Mouse (Mus musculus) right cerebral cortex, postnatal 14 days (tissue): Measurements from ENCODE around the gene Tmem170.
A peak's percentile ranks its signal among the peaks of the same experiment; 100 is the strongest.

Source experiments
- DNase-seq: peaks from one replicate; pipeline ENCODE4 v3.0.0; 2022

Gene Tmem170

DNA sequence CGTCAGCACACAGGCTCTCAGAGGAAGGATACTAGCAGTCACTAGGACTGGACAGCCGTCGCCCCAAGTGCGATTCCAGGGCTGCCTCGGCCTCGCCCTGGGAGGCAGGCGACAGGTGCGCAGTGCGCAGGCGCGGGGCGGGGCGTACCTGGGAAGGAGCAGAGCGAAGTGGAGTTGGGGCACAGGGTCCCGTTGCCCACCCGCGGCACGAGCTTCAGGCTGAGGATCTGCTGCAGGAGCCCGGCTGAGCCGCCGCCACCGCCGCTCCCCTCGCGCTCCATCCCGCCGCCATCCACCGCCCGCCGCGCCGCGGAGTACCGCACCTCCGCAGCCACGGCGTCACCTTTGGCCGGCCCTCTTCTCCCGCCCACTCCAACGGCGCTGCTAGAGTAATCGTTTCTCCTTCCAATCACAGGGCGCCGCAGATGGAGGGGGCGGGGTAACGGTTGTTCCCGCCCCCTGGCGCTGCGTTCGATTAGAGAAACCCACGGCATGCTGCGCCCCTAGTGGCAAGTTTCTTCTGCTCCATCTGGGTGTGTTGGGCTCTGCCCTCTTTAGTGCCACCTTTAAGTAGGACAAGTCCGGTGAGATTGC is at the start of gene Tmem170:
Gene Tmem170, minus strand, starts transcription at position 396 of the 594 bp plus-strand sequence.
- peak; percentile 98 for DNase-seq

DNA sequence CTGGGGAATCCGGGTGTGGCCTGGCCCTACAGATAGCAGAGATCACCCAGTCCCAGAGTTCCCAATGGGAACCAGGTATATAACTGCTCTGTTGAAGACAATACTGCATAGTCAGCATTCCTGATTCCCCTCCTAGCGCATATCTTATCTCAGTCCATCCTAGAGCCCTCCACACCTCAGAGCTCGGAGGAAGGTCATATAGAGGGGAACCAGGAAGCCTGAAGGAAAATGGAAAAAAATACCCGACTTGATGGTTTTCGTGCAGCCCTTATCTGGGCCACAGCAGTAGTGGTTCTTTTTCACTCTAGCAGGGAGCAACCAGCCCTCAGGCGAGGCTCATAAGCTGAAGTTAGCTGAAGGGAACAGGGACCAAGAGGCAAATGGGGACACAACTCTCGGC is 48.4 kb upstream of the Tmem170 start:
- DNase-seq, result no peak

DNA sequence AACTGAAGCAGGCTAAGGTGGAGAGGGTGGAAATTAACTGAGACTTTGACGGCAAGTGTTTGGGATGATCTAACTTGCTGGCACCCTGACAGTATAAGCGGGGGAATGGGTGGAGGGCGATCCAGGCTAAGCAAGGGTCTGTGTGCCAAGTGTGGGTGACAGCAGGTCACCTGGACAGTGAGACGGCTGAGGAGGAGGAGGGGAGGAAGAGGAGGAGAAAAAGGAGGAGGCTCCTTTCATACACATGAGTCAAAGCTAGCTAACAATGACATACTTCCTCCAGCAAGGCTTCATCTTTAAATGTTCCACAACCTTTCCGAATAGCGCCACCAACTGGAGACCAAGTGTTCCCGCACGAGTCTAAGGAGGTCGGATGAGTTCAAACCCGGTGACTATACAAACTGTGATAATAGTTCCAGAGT is 46.8 kb upstream of the Tmem170 start:
- DNase-seq, result peak; percentile 46

DNA sequence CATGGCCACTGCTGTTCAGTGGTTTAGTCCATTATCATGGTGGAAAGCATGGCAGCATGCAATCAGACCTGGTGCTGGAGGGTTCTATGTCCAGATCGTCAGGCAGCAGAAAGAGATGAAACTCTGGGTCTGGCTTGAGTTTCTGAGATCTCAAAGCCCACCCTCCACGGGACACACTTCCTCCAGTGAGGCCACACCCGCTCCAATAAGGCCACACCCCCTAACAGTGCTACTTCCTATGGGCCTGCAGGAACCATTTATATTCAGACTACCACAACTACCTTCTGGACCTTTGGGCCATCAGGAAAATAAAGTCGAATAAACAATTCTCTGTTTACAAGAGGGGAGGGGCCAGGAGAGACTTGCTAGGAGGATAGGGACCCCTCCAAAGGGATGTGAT is 44.4 kb upstream of the Tmem170 start:
- no peak for DNase-seq

DNA sequence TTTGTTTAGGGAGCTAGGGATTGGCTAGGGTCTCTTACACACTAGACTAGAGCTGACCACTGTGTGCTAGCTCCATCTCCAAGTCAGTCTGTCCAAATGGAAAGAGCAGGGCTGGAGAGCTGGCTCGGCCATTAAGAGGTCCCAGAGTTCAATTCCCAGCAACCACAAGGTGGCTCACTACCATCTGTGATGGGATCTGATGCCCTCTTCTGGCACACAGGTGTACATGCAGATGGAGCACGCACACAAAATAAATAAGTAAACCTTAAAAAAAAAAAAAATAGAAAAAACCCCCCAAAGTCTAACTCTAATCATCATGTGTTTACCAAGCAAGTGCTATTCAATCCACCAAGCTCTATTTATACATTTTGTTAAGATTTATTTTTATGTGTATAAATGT is 43.1 kb upstream of the Tmem170 start:
- DNase-seq, result no peak

DNA sequence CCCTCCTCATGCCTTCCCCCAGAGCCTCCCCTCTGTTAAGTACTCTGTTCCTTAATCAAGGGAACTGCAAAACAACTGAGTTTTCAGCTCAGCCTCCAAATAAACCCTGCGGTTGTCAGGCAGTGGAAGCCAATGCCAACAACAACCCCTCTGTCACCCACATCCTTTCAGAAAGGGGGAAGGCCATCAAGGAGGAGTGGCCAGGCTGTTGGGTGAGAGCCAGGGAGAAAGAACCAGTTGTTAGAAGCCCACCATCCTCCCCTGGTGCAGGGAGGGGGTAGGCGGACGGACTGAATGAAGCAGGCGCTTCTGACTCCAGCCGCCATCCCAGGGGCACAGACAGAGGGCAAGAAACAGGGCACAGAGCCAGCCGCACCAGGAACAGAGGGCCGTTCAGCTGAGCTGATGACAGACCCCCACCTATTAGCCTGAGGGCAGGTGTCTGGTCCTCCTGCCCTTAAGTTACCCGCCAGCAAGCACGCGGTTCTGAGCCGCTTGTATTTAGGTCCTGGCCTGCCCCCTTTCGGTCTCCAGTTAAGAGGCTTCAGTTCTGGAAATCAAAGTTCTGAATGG is 36.4 kb upstream of the Tmem170 start:
- DNase-seq, result peak; percentile 49

DNA sequence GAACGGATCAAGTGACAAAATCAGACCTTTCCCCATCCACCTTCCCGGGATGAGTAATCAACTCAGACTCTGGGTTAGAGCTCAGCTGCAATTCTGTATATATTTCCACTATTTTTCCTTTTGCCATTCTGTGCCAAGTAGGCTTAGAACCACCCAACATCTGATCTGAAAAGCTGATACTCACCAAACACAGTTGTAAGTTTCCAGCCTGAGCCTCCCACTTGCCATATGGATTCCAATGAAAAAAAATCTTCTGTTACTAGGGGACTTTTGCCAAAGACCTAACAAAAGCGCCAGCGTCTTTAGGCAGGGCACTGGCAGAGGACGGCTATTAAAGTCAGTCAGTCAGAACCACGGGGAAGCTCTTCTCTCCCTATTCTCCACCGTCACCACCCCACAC is 35.0 kb upstream of the Tmem170 start:
- DNase-seq, result no peak

DNA sequence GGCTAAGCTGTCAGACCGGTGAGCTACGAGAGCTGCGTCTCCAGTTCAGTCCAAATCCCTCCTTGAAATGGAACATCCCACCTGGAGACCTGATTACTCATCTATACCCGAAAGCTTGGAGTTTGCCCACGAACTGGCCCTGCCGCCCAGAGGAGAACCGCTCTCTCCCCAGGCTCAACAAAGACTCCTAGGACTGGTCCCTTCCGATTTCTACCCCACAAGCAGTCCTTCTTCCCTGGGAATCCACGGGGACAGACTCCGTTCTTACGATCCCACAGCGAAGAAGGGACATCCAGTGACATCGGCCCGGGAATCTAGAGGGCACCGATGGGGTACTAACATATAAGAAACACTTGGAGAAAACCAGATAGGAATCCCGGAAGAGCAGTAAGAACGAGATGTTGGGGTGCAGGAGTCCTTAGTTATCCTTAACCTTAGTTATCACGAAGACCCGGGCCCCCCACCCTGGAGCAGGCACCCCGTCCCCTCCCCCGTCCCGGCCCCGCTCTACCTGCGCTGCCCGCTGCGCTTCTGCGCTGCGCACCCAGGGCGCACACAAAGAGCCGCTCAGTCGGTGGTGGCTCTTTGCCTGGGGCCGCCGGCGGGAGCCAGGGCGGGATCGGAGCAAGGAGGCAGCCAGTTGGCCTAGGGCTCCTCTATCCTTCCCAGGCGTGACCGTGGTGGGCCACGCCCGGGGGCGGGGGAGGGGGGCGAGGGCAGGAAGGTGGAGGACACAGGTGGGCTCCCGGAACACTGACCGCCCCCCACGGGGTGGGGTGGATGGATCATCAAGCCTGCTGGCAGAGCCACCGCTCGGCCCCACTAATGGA is 33.3 kb upstream of the Tmem170 start, which contains the start of gene Chst5:
Gene Chst5, minus strand, starts transcription at position 827 of the 830 bp plus-strand sequence.
- DNase-seq, result no peak

DNA sequence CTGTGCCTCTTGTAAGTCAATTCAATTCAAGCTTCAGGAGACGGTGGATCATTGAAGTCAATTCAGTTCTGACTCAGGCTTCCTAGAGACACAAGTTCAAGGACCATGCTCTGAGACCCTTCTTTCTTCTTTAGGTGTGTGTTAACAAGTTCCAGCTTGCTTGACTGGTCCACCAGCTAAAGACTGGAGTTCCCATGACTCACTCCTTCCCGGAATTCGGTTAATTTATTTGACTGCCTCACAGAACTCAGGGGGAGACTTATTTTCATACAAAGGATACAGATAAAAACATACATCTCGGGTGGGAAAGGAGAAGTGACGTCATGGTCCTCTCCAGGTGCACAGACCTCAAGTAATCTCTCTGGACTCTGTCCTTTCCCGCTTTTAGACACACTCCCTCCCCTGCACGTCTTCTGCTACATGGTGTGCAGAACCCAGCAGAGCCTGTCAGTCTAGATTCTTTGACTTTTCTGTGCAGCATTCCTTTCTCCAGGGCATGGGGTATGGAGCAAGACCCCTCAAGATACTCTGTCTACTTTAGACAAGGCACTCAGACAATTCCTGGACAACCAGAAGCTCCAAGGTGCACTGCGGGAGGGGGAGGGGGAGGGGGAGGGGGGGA is 29.1 kb upstream of the Tmem170 start:
- DNase-seq, result no peak

DNA sequence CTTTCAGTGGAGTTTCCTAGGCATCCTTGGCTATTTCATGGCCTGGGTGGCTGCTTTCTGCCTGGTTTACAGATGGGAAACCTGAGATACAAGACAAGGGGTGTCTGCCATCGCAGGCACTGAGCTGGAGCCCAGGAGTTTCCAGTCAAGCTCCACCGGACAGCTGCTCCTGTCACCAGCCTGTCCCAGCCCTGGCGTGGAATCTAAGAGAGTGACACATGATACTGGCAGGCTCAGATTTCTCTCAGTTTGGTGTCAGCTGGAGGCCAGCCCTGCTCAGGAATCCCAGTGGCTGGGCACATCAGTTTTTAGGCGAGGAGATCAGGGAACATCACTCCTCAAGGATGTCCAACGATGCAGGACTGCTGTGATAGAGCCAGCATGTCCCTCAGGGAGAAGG is 25.5 kb upstream of the Tmem170 start:
- DNase-seq, result no peak

DNA sequence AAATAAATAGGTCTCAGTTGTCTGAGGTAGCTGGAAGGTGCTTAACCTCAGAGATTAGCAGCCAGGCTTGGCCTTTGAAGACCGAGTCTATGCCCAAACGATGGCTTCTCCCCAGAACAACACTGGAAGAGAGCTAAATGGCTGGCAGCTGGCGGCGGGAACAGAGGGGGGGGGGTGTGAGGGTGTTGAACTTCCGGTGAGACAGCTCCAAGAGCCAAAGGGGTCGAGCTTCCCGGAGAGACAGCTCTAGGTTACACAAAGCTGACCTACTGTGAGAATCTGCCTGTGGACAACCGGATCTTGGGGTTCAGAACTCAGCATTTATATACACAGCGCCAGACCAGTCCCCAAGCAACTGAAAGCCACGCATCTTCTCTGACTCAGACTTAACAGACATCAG is 22.0 kb upstream of the Tmem170 start:
- no peak for DNase-seq

DNA sequence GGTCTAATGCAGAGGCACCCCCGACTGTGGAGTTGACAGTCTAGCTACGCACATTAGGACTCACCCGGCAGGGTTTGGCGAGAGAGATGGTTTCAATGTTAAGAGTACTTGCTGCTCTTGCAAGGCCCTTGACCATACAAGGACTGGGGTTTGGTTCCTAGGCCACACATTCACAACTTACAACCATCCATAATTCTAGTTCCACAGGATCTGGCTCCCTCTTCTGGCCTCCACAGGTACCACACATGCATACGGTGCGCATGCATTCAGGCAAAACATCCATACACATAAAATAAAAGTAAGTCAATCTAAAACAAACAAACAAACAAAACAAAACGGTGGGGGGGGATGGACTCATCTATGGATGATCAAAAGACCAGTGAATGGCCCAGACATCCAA is 18.4 kb upstream of the Tmem170 start:
- no peak for DNase-seq

DNA sequence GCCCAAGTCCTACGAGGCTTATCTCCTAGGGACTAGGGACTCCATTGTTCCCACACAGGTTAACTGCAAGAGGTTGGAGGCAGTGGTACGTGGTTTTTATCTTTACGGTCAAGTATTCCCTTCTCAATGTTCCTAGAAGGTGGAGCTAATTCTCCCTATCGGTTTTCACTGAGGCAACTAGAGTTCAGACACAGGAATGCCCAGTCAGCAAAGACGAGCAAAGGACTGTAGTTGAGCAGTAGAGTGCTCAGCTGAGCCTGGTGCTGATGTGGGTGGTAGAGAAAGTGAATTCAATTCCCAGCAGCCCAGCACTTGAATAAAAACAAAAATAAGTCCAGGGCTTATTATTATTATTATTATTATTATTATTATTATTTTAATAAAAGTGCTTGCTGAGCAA is 16.1 kb upstream of the Tmem170 start:
- DNase-seq, result no peak

DNA sequence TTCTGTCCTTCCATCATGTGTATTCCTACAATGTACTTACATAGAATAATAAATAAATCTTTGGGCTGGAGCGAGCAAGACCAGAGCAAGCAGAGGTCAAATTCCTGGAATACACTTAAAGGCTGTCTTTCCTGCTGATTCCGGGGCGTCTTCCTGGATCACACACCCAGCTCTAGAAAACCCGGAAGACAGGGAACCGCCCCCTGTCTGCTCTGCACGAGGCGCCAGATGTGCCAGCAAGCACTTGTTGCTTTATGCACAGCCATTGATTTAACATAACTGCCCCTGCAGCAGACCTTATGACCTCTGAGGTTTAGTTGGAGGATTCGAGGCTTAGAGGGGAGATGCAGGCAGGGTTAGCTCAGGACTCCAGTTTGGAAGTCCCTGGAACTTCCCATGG is 15.4 kb upstream of the Tmem170 start:
- DNase-seq, result no peak

DNA sequence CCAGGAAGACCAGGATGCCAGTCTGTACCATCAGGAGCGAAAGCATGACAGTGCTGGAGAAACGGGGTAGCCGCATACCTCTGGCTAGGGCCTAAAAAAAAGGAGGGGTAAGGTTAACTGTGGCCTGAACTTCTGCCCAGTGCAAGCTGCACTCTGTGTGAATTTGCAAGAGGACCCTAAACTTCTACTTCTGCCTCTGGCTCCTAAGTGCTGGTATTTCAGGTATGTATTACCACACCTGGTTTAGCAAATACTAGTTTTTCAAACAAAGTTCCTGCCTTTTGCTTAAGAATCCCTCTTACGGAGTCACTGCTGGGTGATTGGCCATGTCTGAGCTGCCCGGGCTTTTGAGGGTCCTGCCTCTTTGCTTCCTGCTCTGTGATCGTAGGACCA is 14.4 kb upstream of the Tmem170 start:
- no peak for DNase-seq

DNA sequence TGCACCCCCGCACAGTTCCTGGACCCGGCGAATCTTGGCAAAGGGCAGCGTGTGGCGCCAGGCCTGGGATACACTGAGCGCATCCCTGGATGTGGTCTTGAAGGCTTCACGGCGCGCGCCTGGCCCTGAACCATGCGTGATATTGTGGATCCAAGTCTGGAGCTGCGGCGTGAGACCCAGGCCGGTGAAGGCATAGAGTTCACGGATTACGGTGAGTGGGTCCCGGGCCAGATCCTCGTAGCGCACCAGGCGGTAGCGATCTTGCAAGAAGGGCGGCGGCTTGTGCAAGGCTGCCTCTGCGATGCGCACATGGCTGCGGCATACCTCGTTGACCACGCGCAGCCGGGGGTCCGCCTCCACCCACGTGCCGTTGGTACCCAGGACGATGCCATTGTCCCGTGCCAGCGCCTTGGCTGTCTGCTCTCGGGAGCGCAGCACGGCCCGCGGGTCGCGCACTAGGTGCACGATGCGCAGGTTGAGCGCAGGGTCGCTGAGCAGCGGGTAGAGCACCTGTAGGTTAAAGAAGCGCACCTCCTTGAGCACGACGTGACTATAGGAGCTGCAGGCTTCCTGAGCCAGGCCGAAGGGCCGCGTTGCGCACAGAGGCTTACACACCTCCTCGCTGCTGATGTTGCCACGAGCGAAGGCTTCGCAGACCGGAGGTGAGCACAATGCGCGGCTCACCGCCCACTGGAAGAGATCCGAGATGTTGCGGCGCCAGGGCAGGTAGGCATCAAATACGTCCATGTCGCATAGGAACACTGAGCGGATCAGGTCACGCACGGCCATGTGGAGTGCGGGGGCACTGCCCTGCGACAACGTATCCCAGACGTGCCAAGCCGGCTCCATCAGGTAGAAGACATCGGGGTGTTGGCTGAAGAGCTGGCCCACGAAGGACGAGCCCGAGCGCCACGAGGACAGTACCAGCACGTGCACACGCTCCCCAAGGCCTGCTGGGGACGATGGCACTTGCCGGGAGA is 13.7 kb upstream of the Tmem170 start:
- DNase-seq, result no peak

DNA sequence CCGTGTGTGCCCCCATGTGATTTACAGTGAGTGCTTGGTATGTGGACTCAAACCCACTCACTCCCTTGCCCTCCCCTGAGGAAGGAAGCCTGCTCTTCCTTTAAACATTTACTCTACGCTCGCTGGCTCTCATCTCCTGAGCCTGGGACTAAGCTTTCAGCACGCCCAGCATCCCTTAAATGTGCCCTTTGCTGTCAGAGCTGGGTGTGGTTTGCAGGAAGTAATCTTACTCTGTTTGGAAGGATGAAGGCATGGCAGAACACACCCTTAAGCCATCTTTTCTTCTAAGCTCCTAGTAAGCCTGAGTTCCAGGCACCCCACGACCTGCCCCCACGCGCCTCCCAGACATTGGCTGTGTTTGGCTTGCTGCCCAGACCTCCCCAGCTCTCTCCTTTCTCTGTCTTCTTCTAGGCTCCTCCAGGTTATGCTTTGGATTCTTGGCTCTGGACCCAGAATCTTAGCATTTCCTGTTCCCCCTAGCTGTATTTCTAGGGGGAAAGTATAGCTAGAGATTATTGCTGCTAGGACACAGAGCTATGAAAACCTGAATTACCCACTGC is 11.6 kb upstream of the Tmem170 start:
- DNase-seq, result no peak

DNA sequence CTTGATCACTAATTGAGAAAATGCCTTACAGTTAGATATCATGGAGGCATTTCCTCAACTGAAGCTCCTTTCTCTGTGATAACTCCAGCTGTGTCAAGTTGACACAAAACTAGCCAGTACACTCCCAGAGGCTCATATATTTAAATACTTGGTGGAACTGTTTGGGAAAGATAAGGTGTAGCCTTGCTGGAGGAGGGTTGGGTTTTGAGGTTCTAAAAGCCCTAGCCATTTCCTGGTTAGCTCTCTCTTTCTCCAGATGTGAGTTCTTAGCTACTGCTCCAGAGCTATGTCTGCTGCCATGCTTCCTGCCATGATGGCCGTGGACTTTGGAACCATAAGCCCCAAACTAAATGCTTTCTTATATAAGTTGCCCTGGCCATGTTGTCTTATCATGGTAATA is 10.9 kb upstream of the Tmem170 start:
- DNase-seq, result no peak

DNA sequence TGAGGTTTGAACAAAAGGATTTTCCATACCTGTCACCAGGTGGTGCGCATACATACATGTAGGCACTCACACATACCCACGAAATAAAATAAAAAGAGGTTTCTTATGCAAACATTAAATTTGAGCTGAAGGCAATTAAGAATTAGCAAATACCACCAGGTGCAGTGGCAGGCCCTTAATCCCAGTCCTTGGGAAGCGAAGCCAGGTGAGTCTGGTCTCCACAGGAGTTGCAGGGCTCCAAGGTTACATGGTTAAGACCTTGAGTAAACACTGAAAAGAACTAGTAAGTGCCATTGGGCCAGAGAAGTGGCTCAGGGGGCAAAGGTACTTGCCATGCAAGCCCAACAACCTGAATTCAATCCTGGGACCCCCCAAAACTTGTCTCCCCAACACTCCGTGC is 7.1 kb upstream of the Tmem170 start:
- no peak for DNase-seq

DNA sequence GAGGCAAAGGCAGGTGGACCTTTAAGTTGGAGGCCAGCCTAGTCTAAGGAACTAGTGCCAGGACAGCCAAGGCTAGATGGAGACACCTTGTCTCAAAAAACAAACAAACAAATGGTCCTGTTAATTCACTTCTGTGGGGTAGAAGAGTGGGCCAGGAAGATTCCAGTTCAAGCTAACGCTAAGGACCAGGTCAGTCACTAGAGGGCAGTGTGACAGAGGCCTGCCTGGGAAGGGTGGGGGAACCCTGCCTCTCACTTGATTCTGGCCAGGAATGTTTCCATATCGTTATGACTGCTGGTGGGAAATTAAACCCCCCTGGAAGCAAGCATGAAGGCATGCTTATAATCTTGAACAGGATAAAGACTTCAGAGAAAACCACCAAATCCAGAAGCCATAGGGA is 5.0 kb upstream of the Tmem170 start:
- peak; percentile 23 for DNase-seq

DNA sequence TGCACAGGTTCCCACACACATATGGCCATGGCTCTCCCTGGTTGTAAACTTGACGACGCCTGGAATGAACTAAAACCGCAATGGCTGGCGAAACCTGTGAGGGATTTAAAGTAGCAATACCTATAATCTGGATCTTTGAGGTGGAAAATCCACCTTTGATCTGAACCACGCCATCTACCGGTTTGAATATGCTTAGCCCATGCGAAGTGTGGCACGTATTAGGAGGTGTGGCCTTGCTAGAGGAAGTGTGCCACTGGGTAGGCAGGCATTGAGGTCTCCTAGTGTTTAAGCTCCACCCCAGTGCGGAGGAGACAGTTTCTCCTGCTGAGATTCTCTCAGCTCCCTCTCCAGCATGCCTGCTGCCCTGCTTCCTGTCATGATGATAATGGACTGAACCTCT is 1.2 kb upstream of the Tmem170 start:
- DNase-seq, result no peak

DNA sequence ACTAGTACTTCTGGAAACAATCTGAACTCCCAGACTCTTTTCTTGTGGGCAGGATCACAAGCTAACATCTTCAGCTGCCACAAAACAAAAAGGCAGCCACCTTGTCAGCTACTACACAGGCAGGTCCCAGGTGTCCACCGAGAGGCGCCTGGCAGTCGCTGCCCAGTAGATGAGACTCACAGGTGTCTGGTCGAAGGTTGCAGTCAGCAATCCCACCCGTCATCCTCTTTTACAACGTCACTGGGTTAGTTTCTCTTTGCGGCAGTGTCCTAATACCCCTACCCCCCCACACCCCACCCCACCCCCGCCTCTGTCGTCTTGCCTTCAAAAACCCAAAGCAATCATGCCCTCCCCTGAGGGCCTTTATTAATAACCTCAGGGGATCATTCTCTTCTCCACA is 792 bp downstream of the Tmem170 start:
- no peak for DNase-seq
